Mouse (Mus musculus) myocyte (in vitro differentiated cells): ENCODE measurements around the gene Phf21a.

Source experiments
- CEBPB ChIP-seq: IDR thresholded peaks from 2 replicates; pipeline ENCODE4 v1.6.1; 2011; ENCODE audit warnings: mild to moderate bottlenecking, moderate library complexity; ENCODE audit not compliant: poor library complexity, insufficient read depth, severe bottlenecking
- MAX ChIP-seq: IDR thresholded peaks from one replicate; pipeline ENCODE4 v1.6.1; 2011; ENCODE audit warnings: low read depth, mild to moderate bottlenecking, control low read depth
- MYOG ChIP-seq, 3 experiments: IDR thresholded peaks; one replicate each; pipeline ENCODE4 v1.6.1; 2011; ENCODE audit warnings: control low read depth in 2 of 3, low read depth in 2 of 3, mild to moderate bottlenecking in 2 of 3; ENCODE audit not compliant: insufficient read length in 2 of 3, control insufficient read depth in 1 of 3, insufficient read depth in 1 of 3
- POLR2A ChIP-seq: IDR thresholded peaks from one replicate; pipeline ENCODE4 v1.6.1; 2011; ENCODE audit warnings: low read depth, mild to moderate bottlenecking, control low read depth, moderate library complexity; ENCODE audit not compliant: insufficient read length

DNA sequence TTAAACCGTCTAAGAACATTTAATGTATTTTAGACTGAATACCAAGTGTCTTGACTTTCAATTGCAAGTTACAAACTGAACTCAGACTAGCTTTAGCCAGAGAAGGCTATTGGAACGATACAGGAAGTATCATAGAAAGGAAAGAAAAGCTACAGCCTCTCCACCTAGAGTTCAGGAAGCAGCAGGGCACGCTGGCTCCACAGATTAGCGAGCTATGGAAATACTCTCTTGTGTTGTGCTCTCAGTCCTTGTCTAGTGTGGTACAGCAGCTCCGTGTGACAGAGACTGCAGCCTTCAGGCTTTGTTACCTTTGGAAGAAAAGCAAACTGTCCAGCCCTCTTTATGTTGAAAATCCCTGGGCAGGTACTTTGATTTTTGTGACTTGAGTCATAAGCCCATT, 176.3 kb downstream of the Phf21a start:
- no peak for TF ChIP-seq POLR2A
- no peak for TF ChIP-seq MYOG (IDR thresholded peaks at IDR 0.05; ENCODE audit: control insufficient read depth in 1 of 3, insufficient read depth in 1 of 3, insufficient read length in 2 of 3, low read depth in 2 of 3)
- no peak for TF ChIP-seq CEBPB
- TF ChIP-seq MAX = no peak
